Mouse (Mus musculus) kidney, embryonic 16.5 days (tissue): Measurements from ENCODE around the gene Dglucy. TPM values are rescaled to one million over a fixed set of nuclear protein-coding genes. Genes with fewer than 3 reads are reported as not detected.

Experiments used
- ATAC-seq: fragments of 200-750 bp; cut with Nextera tagmentation; 2 replicates; pipeline ENCODE4 v1.8.0; 2017; ENCODE audit warnings: moderate TSS enrichment; ENCODE audit not compliant: low FRiP score, low TSS enrichment
- H3K27ac ChIP-seq: fragments of 300-500 bp; sonication (generic); 2 replicates; pipeline ENCODE4 v1.5.1; 2014; ENCODE audit warnings: low read length
- H3K27me3 ChIP-seq: fragments of 300-500 bp; sonication (generic); 2 replicates; pipeline ENCODE4 v1.6.1; 2014; ENCODE audit warnings: low read length, control low read depth, mixed read lengths; ENCODE audit not compliant: insufficient read depth
- H3K36me3 ChIP-seq: fragments of 300-500 bp; sonication (generic); 2 replicates; pipeline ENCODE4 v1.6.1; 2014; ENCODE audit warnings: low read length, control low read depth, mixed read lengths; ENCODE audit not compliant: insufficient read depth
- H3K4me1 ChIP-seq: fragments of 300-500 bp; sonication (generic); 2 replicates; pipeline ENCODE4 v1.6.1; 2014; ENCODE audit warnings: low read length, control low read depth, mixed read lengths; ENCODE audit not compliant: insufficient read depth
- H3K4me2 ChIP-seq: fragments of 300-500 bp; sonication (generic); replicated peaks from 2 replicates; pipeline ENCODE4 v1.6.1; 2014; ENCODE audit warnings: low read depth, low read length
- H3K4me3 ChIP-seq: fragments of 300-500 bp; sonication (generic); 2 replicates; pipeline ENCODE4 v1.5.1; 2014; ENCODE audit warnings: mild to moderate bottlenecking, low read length
- H3K9ac ChIP-seq: fragments of 300-500 bp; sonication (generic); replicated peaks from 2 replicates; pipeline ENCODE4 v1.6.1; 2014; ENCODE audit warnings: low read length
- H3K9me3 ChIP-seq: fragments of 300-500 bp; sonication (generic); 2 replicates; pipeline ENCODE4 v1.6.1; 2016; ENCODE audit warnings: low read length, control low read depth
- WGBS: fragments of 180-500 bp; shearing (Covaris S2); extraction: QIAGEN DNeasy Blood & Tissue Kit; methylation state at CpG from one replicate; pipeline ENCODE4 v1.1.7; 2014; 5-methylcytosine and 5-hydroxymethylcytosine counted together
- polyA plus RNA-seq: library from polyadenylated mRNA; unstranded; fragments of >200 nt; fragmentation: Nextera tagmentation; extraction: Ambion mirVana; gene quantifications from 2 replicates; pipeline ENCODE4 v1.2.1, GENCODE M21; 2015

Gene Dglucy
- polyA plus RNA-seq, 1 experiment from 2014 or later = 3.9 TPM

DNA sequence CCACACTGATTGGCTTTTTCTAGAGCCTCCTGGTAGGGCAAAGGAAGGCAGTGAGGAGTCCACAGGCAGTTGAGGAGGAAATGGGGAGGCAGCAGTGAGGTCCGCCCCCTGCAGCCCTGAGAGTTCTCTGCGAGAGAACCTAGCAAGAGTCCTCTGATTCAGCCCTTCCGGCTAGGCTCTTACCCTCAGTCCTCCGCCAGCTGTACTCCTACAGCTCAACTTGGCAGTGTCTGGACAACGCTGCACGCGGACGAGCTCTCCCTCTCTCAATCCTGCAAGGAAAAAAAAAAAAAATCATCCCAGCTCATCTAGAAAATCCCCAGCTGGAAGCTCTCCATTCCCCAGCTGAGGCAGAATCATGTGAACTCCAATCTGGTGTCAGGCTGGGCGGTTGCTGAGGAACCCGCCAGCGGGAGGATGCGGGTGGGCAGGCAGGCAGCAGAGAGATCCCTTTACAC, 109.0 kb downstream of the Dglucy start:
- Histone ChIP-seq H3K27ac (peak overlapping the region; percentile 69; the same call in 1 of the 2 replicates), H3K4me2 (0 out of 2 replicates have a peak overlapping the region, but pooled peaks have one; percentile 8)
- 10% methylated on average over 12 of the region's 12 CpGs for WGBS

GRCm38 (mm10) chr12:100890548-100890947, 111.7 kb downstream of the Dglucy start:
- no peak overlapping the region for H3K27ac ChIP-seq

More for the DNA sequence above, 109.0 kb downstream of the Dglucy start:
- no peaks in the 10 kb centered on the region for H3K36me3 ChIP-seq
- ATAC-seq = peak; percentile 88
- 0 out of 2 replicates have a peak overlapping the region, but pooled peaks have one; percentile 23 for H3K9ac ChIP-seq
- peaks cover 4% of the 10 kb centered on the region; the same call in 1 of the 2 replicates for H3K4me1 ChIP-seq
- no peaks in the 10 kb centered on the region for H3K27me3 ChIP-seq
- H3K9me3 ChIP-seq = no peaks in the 10 kb centered on the region
- no peak overlapping the region for H3K4me3 ChIP-seq

DNA sequence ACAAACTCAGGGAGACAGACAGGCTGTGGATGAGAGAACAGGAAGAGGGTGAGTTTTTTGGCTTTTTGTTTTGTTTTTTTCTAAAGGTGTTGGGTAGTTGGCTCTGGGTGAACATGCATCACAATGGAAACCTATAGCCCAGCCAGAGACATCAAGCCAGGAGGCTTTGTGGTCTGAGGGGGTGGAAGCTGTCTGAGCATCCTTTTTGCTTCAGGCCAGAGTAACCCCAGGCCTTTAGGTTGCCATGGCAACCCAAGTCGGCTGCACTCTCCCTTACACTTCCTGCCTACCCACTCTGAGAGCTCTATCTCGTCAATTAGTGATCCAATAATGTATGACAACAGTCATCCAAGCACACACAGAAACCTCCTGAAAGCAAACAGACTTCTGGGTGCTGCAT, 116.6 kb downstream of the Dglucy start:
- Histone ChIP-seq H3K4me3 (no peak overlapping the region), H3K4me2 (no peak overlapping the region), H3K9me3 (no peaks in the 10 kb centered on the region), H3K9ac (no peak overlapping the region), H3K27ac (no peak overlapping the region), H3K27me3 (peaks cover 29% of the 10 kb centered on the region), H3K4me1 (peaks cover 8% of the 10 kb centered on the region), H3K36me3 (no peaks in the 10 kb centered on the region)
- no peak for ATAC-seq
- whole genome bisulfite sequencing = 14% methylated on average over 2 of the region's 2 CpGs

More at GRCm38 (mm10) chr12:100890548-100890947, 111.7 kb downstream of the Dglucy start:
- H3K9ac ChIP-seq = no peak overlapping the region
- no peaks in the 10 kb centered on the region for H3K9me3 ChIP-seq
- no peak overlapping the region for H3K4me3 ChIP-seq
- WGBS = 76% methylated on average over 3 of the region's 3 CpGs
- H3K4me1 ChIP-seq = peaks cover 4% of the 10 kb centered on the region; the same call in 1 of the 2 replicates
- ATAC-seq = no peak
- H3K4me2 ChIP-seq = no peak overlapping the region
- no peaks in the 10 kb centered on the region for H3K36me3 ChIP-seq
- no peaks in the 10 kb centered on the region for H3K27me3 ChIP-seq

- no peaks in the 10 kb centered on the region for H3K9me3 ChIP-seq
- H3K4me1 ChIP-seq = peaks cover 8% of the 10 kb centered on the region
- peaks cover 38% of the 10 kb centered on the region for H3K27me3 ChIP-seq
- no peak overlapping the region for H3K4me2 ChIP-seq
- no peak overlapping the region for H3K27ac ChIP-seq
- no peaks in the 10 kb centered on the region for H3K36me3 ChIP-seq
- H3K9ac ChIP-seq = no peak overlapping the region
- no peak for ATAC-seq
- WGBS = 8% methylated on average over 3 of the region's 3 CpGs
- H3K4me3 ChIP-seq = no peak overlapping the region
Measured at GRCm38 (mm10) chr12:100896661-100897060, 117.8 kb downstream of the Dglucy start.

DNA sequence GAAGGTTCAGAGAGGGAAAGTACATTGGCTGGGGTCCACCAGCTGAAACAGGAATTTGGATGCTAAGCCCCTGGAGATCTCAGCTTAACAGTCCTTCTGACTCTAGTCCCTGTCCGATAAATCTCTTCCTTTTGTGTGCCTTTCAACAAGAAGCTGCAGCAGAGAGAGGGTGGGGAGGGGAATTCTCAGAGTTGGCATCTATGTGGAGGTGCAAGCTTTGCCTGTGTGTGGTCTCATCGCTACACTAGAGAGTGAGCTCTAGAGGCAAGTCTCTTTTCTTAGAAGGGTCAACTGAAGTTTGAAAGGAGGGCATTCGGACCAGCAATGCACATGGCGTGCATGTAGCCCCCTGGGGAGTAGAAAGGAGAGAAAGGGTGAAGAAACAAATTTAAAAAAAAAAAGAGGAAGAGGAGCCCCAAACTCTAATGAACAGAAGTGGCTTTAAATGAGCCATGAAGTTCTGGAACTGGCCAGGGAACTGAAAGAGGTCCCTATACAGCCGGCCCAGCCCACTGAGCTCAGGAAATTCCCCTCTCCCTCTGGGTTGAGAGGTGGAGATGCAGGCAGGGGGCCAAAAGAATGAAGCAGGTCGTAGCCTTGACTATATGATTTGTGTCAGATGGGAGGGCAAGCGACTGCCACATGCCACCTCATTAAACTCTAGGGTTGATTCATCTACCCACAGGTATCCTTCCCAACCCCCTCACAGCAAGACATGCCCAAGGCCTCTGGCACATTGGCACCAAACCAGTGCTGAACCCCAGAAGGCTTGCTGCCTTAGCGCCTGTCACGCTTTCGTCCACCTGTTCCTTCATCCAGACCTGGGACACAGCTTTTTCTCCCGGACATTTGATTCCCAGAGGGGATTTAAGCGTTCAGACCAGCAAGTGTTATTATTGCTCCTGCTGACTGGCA, 119.1 kb downstream of the Dglucy start:
- 30% methylated on average over 12 of the region's 12 CpGs for WGBS
- ATAC-seq = no peak

DNA sequence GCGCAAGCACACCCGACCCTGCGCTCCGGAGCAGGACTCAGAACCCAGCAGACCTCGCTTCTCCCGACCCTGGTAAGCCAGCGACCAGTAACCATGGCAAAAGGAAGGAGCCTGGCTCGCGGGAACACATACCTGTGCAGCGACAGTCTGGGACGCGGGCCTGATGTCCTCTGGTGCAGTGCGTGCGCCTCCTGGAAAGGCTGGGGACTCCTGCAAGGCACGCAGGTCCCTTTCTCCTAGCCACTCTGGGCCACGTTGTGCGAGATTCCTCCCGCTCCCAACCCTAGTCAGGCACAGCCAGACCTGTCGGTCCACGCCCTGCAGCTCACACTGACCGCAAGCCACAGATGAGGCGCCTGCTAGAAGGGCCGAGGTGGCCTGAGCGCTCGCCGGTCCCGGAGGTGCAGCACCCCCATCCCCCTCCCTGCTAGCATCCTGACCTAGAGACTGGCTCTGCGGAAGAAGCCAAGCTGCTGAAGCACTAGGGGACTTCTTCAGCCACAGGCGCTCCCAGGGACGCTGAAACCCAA, 120.3 kb downstream of the Dglucy start:
- Histone ChIP-seq H3K4me1 (peaks cover 8% of the 10 kb centered on the region), H3K27me3 (peaks cover 41% of the 10 kb centered on the region), H3K9ac (no peak overlapping the region; the same call in 1 of the 2 replicates), H3K4me2 (peak overlapping the region; percentile 63), H3K4me3 (peak overlapping the region; percentile 40), H3K27ac (no peak overlapping the region), H3K9me3 (no peaks in the 10 kb centered on the region), H3K36me3 (no peaks in the 10 kb centered on the region)
- peak; percentile 60 for ATAC-seq
- WGBS = 2% methylated on average over 30 of the region's 30 CpGs

More for the DNA sequence above, 119.1 kb downstream of the Dglucy start:
- Histone ChIP-seq H3K4me1 (peaks cover 8% of the 10 kb centered on the region), H3K27ac (no peak overlapping the region), H3K36me3 (no peaks in the 10 kb centered on the region), H3K27me3 (peaks cover 41% of the 10 kb centered on the region), H3K9me3 (no peaks in the 10 kb centered on the region), H3K4me3 (no peak overlapping the region), H3K4me2 (peak overlapping the region; percentile 63; the same call in 1 of the 2 replicates), H3K9ac (no peak overlapping the region)

DNA sequence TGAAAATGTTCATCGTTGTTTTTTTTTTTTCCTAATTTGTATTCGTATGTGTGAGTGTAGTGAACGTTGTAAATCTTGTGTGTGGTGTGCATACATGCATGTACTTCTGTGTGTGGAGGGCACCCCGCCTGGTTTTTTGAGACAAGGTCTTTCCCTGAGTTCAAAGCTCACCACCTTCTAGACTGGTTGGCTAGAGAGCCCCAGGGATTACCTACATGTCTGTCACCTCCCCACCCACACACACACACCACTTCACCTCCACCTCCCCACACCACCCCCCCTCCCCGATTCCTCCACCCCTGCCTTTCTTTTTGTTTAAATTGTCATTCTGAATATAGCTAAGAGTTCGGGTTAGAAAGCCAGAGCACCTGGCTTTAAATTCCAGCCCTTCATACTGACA, 122.0 kb downstream of the Dglucy start:
- Histone ChIP-seq H3K27me3 (peaks cover 41% of the 10 kb centered on the region), H3K4me2 (no peak overlapping the region), H3K4me1 (peaks cover 8% of the 10 kb centered on the region), H3K9me3 (no peaks in the 10 kb centered on the region), H3K4me3 (no peak overlapping the region), H3K36me3 (no peaks in the 10 kb centered on the region), H3K27ac (no peak overlapping the region), H3K9ac (no peak overlapping the region)
- no peak for ATAC-seq
- 79% methylated on average over 6 of the region's 6 CpGs for WGBS

DNA sequence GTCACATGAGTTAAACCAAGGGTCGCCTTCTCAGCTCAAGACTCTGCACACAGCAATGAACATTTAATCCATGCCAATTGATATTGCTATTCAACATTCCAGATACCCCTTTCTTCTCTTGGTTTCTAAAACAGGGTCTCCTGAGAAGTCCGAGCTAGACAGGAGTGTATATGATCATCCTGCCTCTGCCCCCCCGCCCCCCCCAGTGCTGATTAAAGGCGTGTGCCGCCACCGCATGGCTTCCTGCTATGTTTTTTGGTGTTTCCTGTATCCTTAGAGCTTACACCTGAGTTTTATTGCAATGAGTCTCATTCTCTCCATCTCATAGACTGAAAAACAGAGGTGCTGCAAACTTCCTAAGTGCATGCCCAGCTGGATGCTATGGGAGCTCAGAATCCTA, 122.5 kb downstream of the Dglucy start:
- Histone ChIP-seq H3K9me3 (no peaks in the 10 kb centered on the region), H3K27me3 (peaks cover 41% of the 10 kb centered on the region), H3K4me1 (peaks cover 8% of the 10 kb centered on the region), H3K9ac (no peak overlapping the region), H3K4me3 (no peak overlapping the region), H3K27ac (no peak overlapping the region), H3K36me3 (no peaks in the 10 kb centered on the region), H3K4me2 (no peak overlapping the region)
- ATAC-seq = no peak
- WGBS = 71% methylated on average over 6 of the region's 6 CpGs

GRCm38 (mm10) chr12:100903761-100904160, 124.9 kb downstream of the Dglucy start:
- no peak overlapping the region for H3K4me3 ChIP-seq
- H3K9ac ChIP-seq = no peak overlapping the region
- H3K9me3 ChIP-seq = no peaks in the 10 kb centered on the region
- H3K4me1 ChIP-seq = peaks cover 11% of the 10 kb centered on the region
- H3K27ac ChIP-seq = no peak overlapping the region
- 80% methylated on average over 9 of the region's 9 CpGs for WGBS
- H3K36me3 ChIP-seq = no peaks in the 10 kb centered on the region
- H3K4me2 ChIP-seq = no peak overlapping the region
- peaks cover 33% of the 10 kb centered on the region for H3K27me3 ChIP-seq
- ATAC-seq = no peak
